Mouse (Mus musculus): ENCODE measurements at regions not wholly inside any gene's neighbourhood (a gene's known extent, or its start where the extent isn't known, plus 50 kb on each side); places are given as distances from the start of the nearest gene placed in this dataset.

DNA sequence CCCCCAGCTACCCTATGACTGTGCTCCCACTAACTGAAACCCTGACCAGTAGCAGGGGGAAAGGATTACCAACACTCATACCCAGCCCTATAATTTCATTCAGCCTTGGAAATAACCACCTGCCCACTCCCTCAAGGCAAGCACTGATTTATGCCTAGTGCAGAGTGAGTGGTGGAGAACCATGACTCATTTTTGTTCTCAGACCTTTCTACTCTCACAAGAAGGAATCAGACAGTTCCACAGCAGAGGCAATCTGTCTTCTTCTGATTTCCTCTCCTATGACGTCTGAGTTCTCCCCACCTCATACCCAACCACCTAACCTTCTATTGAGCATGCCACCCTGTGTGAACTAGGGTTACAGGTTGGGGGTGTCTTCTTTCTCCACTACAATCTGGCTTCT lies 153.6 kb downstream of the Gm9195 start:
- Histone ChIP-seq H3K9me3 (replicated peaks) (peaks cover 27% of the 10 kb centered on the region), H3K4me3 (ENCODE audit: low read depth, low read length) (no peak overlapping the region), H3K36me3 (replicated peaks) (no peaks in the 10 kb centered on the region), H3K27me3 (ENCODE audit: insufficient read depth, low read length) (no peaks in the 10 kb centered on the region), H3K4me1 (ENCODE audit: insufficient read depth, low read depth, low read length) (no peaks in the 10 kb centered on the region)
- no peak for ATAC-seq (ENCODE audit: extremely low read depth, insufficient number of reproducible peaks, low FRiP score, poor library complexity, severe bottlenecking)
- no peak for DNase-seq (ENCODE audit: low spot score)
- no peak for TF ChIP-seq CTCF (IDR thresholded peaks at IDR 0.05; ENCODE audit: low read depth, low read length)
- no peak for TF ChIP-seq TAL1 (conservative IDR thresholded peaks at IDR 0.05; ENCODE audit: low read depth, low read length)
- TF ChIP-seq GATA2 (IDR thresholded peaks at IDR 0.05; ENCODE audit: borderline replicate concordance, low read depth, low read length) = no peak
- no peak for TF ChIP-seq GATA1 (IDR thresholded peaks at IDR 0.05; ENCODE audit: borderline replicate concordance, low read length)
- no peak for TF ChIP-seq POLR2AphosphoS5 (IDR thresholded peaks at IDR 0.05; ENCODE audit: insufficient replicate concordance, low read depth, low read length)

DNA sequence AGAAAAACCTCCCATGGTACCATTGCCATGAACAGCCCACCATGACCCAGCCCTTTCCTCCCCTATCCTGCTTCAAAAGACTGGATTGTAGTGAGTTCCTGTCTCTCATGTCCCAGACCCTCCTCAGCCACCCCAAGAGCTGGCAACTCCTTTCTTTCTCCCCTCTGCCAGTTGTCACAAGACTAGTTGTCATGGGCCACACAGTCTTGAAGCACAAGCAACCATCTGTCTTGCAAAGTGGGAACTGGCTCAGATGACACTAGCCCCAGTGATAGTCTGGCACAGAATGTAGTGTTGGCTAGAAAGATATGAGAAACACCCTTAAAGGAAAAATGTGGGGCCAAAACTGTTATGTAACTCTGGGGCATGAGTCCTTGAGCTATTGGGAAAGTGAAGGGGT lies 187.8 kb downstream of the Gm9195 start:
- TF ChIP-seq CTCF (IDR thresholded peaks at IDR 0.05; ENCODE audit: low read depth, low read length) (no peak), POLR2AphosphoS5 (IDR thresholded peaks at IDR 0.05; ENCODE audit: insufficient replicate concordance, low read depth, low read length) (no peak)
- H3K4me3 ChIP-seq (ENCODE audit: low read depth, low read length) = no peak overlapping the region
- no peaks in the 10 kb centered on the region for H3K4me1 ChIP-seq (ENCODE audit: insufficient read depth, low read depth, low read length)
- DNase-seq (ENCODE audit: low spot score) (no peak), ATAC-seq (ENCODE audit: extremely low read depth, insufficient number of reproducible peaks, low FRiP score, poor library complexity, severe bottlenecking) (no peak)
- no peaks in the 10 kb centered on the region for H3K27me3 ChIP-seq (ENCODE audit: insufficient read depth, low read length)
- peaks cover 13% of the 10 kb centered on the region for H3K9me3 ChIP-seq (replicated peaks)
- no peaks in the 10 kb centered on the region for H3K36me3 ChIP-seq (replicated peaks)

GRCm38 (mm10) chr14:72300026-72300425 lies 191.6 kb downstream of the Gm9195 start:
- H3K9me3 ChIP-seq (replicated peaks) = peaks cover 20% of the 10 kb centered on the region
- H3K36me3 ChIP-seq (replicated peaks) = no peaks in the 10 kb centered on the region
- H3K4me1 ChIP-seq (ENCODE audit: insufficient read depth, low read depth, low read length) = no peaks in the 10 kb centered on the region
- TF ChIP-seq TAL1 (conservative IDR thresholded peaks at IDR 0.05; ENCODE audit: low read depth, low read length) = no peak
- TF ChIP-seq GATA1 (IDR thresholded peaks at IDR 0.05; ENCODE audit: borderline replicate concordance, low read length) = no peak
- H3K4me3 ChIP-seq (ENCODE audit: low read depth, low read length) = no peak overlapping the region
- no peaks in the 10 kb centered on the region for H3K27me3 ChIP-seq (ENCODE audit: insufficient read depth, low read length)
- no peak for DNase-seq (ENCODE audit: low spot score)
- ATAC-seq (ENCODE audit: extremely low read depth, insufficient number of reproducible peaks, low FRiP score, poor library complexity, severe bottlenecking) = no peak

DNA sequence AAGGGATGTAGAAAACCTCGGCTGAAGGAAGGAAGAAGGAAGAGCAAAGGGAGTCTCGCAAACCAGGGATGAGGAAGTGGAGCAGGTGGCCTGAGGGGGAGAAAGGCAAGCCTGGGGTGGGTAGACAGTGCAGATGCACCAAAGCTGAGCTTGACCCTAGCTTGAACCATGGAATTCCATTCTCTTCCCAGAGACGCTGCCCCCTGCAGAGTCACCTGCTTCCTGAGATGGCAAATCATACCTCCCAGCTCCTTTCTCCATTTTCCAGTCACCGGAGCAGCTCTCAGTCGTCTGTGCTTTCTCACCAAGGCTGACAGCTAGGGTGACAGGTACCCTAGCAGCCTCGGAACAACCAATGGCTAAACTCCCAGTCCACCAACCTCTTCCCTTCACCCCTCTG lies 197.0 kb downstream of the Gm9195 start:
- Histone ChIP-seq H3K4me3 (ENCODE audit: low read depth, low read length) (no peak overlapping the region), H3K4me1 (ENCODE audit: insufficient read depth, low read depth, low read length) (no peaks in the 10 kb centered on the region), H3K36me3 (replicated peaks) (no peaks in the 10 kb centered on the region), H3K27me3 (ENCODE audit: insufficient read depth, low read length) (no peaks in the 10 kb centered on the region), H3K9me3 (replicated peaks) (peaks cover 45% of the 10 kb centered on the region)
- TF ChIP-seq GATA1 (IDR thresholded peaks at IDR 0.05; ENCODE audit: borderline replicate concordance, low read length) (no peak), POLR2AphosphoS5 (IDR thresholded peaks at IDR 0.05; ENCODE audit: insufficient replicate concordance, low read depth, low read length) (no peak), CTCF (IDR thresholded peaks at IDR 0.05; ENCODE audit: low read depth, low read length) (no peak), TAL1 (conservative IDR thresholded peaks at IDR 0.05; ENCODE audit: low read depth, low read length) (no peak), GATA2 (IDR thresholded peaks at IDR 0.05; ENCODE audit: borderline replicate concordance, low read depth, low read length) (no peak)
- no peak for DNase-seq (ENCODE audit: low spot score)
- no peak for ATAC-seq (ENCODE audit: extremely low read depth, insufficient number of reproducible peaks, low FRiP score, poor library complexity, severe bottlenecking)

- Histone ChIP-seq H3K27me3 (ENCODE audit: insufficient read depth, low read length) (no peaks in the 10 kb centered on the region), H3K9me3 (replicated peaks) (peaks cover 47% of the 10 kb centered on the region), H3K4me3 (ENCODE audit: low read depth, low read length) (no peak overlapping the region), H3K4me1 (ENCODE audit: insufficient read depth, low read depth, low read length) (no peaks in the 10 kb centered on the region), H3K36me3 (replicated peaks) (no peaks in the 10 kb centered on the region)
- no peak for ATAC-seq (ENCODE audit: extremely low read depth, insufficient number of reproducible peaks, low FRiP score, poor library complexity, severe bottlenecking)
- DNase-seq (ENCODE audit: low spot score) = no peak
- no peak for TF ChIP-seq CTCF (IDR thresholded peaks at IDR 0.05; ENCODE audit: low read depth, low read length)
- no peak for TF ChIP-seq TAL1 (conservative IDR thresholded peaks at IDR 0.05; ENCODE audit: low read depth, low read length)
- TF ChIP-seq POLR2AphosphoS5 (IDR thresholded peaks at IDR 0.05; ENCODE audit: insufficient replicate concordance, low read depth, low read length) = no peak
- no peak for TF ChIP-seq GATA1 (IDR thresholded peaks at IDR 0.05; ENCODE audit: borderline replicate concordance, low read length)
- TF ChIP-seq GATA2 (IDR thresholded peaks at IDR 0.05; ENCODE audit: borderline replicate concordance, low read depth, low read length) = no peak
These were observed 197.8 kb downstream of the Gm9195 start for GRCm38 (mm10) chr14:72293677-72294387.

GRCm38 (mm10) chr14:72292656-72293299 lies 198.9 kb downstream of the Gm9195 start:
- Histone ChIP-seq H3K4me3 (ENCODE audit: low read depth, low read length) (no peak overlapping the region), H3K9me3 (replicated peaks) (peaks cover 47% of the 10 kb centered on the region), H3K36me3 (replicated peaks) (no peaks in the 10 kb centered on the region), H3K27me3 (ENCODE audit: insufficient read depth, low read length) (no peaks in the 10 kb centered on the region), H3K4me1 (ENCODE audit: insufficient read depth, low read depth, low read length) (no peaks in the 10 kb centered on the region)
- no peak for DNase-seq (ENCODE audit: low spot score)
- TF ChIP-seq CTCF (IDR thresholded peaks at IDR 0.05; ENCODE audit: low read depth, low read length) = no peak
- no peak for TF ChIP-seq POLR2AphosphoS5 (IDR thresholded peaks at IDR 0.05; ENCODE audit: insufficient replicate concordance, low read depth, low read length)
- no peak for TF ChIP-seq GATA2 (IDR thresholded peaks at IDR 0.05; ENCODE audit: borderline replicate concordance, low read depth, low read length)
- TF ChIP-seq GATA1 (IDR thresholded peaks at IDR 0.05; ENCODE audit: borderline replicate concordance, low read length) = no peak
- TF ChIP-seq TAL1 (conservative IDR thresholded peaks at IDR 0.05; ENCODE audit: low read depth, low read length) = no peak
- no peak for ATAC-seq (ENCODE audit: extremely low read depth, insufficient number of reproducible peaks, low FRiP score, poor library complexity, severe bottlenecking)
